Comparison of ENCODE assay signal across 9 mouse cellular contexts in the genomic region with DNA sequence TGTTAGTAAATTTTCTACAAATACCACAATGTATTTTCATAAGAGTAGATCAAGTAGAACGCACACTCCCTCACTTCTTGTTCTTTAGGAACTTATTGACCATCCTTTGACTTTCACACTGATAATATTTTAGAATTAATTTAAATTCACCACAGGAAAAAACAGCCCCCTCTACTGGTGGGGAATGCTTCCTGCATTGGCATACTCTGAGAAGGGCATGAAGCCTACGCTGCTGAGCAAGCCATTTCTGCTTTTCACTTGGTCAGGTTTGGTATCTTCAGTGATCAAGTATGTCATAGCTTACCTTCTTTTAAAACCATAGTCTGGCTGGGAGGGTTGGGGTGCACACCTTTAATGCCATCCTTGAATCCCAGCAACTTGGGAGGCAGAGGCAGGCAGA. TPM values are rescaled to one million over a fixed set of nuclear protein-coding genes. Genes with fewer than 3 reads are reported as not detected.
A peak's percentile ranks its signal among the peaks of the same experiment; 100 is the strongest.
DNase-seq lines count a peak whose midpoint lies in the region; ATAC-seq and TF ChIP-seq lines count a peak whose summit lies in the region.
"Had no signal": no experiment of that assay in that cellular context is flagged by ENCODE, and none has a peak within 500 bp of the region (broad histone marks: within the 10 kb centered on the region; RNA-seq: fewer than 3 reads in every experiment).

No protein-coding gene starts in this region.

- WGBS in hindbrain, postnatal 0 days: 94% methylated on average over 2 of the region's 2 CpGs
- 94% methylated on average over 2 of the region's 2 CpGs for WGBS in hindbrain, embryonic 14.5 days
- WGBS in stomach, postnatal 0 days: 92% methylated on average over 2 of the region's 2 CpGs
- 91% methylated on average over 2 of the region's 2 CpGs for WGBS in forebrain, embryonic 16.5 days

- peaks cover 7% of the 10 kb centered on the region for H3K4me1 ChIP-seq in hindbrain, postnatal 0 days (ENCODE audit: insufficient read depth, low read length)
- H3K4me1 ChIP-seq in hindbrain, embryonic 14.5 days (replicated peaks; ENCODE audit: control insufficient read depth, insufficient read depth, low read length): peaks cover 31% of the 10 kb centered on the region
- H3K4me1 ChIP-seq in bone marrow macrophage, adult 2 months (ENCODE audit: control insufficient read depth, insufficient read depth, low read length): peaks cover 14% of the 10 kb centered on the region
- H3K4me1 ChIP-seq in stomach, postnatal 0 days (replicated peaks; ENCODE audit: control insufficient read depth, insufficient read depth): no peaks in the 10 kb centered on the region
- peaks cover 12% of the 10 kb centered on the region for H3K4me1 ChIP-seq in forebrain, embryonic 16.5 days (replicated peaks; ENCODE audit: control insufficient read depth, insufficient read depth, low read length)

- no peak for DNase-seq in hindbrain, postnatal 0 days (ENCODE audit: low spot score)
- DNase-seq in hindbrain, embryonic 14.5 days (ENCODE audit: low spot score): no peak
- peak; percentile 8 for DNase-seq in thymus, postnatal 14 days
- no peak for DNase-seq in thymus, postnatal 10 days (ENCODE audit: low spot score in 2 of 2)
- no peak for DNase-seq in stomach, postnatal 0 days (ENCODE audit: low spot score)
- DNase-seq: midbrain, embryonic 14.5 days had no signal

- H3K4me2 ChIP-seq in hindbrain, postnatal 0 days (ENCODE audit: low read depth, low read length): no peak overlapping the region
- no peak overlapping the region for H3K4me2 ChIP-seq in hindbrain, embryonic 14.5 days (replicated peaks)
- H3K4me2 ChIP-seq in stomach, postnatal 0 days (replicated peaks; ENCODE audit: low read depth): no peak overlapping the region
- no peak overlapping the region for H3K4me2 ChIP-seq in forebrain, embryonic 16.5 days (ENCODE audit: low read length)

- TF ChIP-seq EP300 in stomach, postnatal 0 days (optimal IDR thresholded peaks at IDR 0.05): no peak

- no peaks in the 10 kb centered on the region for H3K27me3 ChIP-seq in hindbrain, postnatal 0 days (ENCODE audit: insufficient read depth, low read length)
- no peaks in the 10 kb centered on the region for H3K27me3 ChIP-seq in hindbrain, embryonic 14.5 days (ENCODE audit: control insufficient read depth, insufficient read depth, low read length)
- H3K27me3 ChIP-seq in stomach, postnatal 0 days (ENCODE audit: control insufficient read depth, insufficient read depth, low read length): no peaks in the 10 kb centered on the region
- no peaks in the 10 kb centered on the region for H3K27me3 ChIP-seq in forebrain, embryonic 16.5 days (replicated peaks; ENCODE audit: control insufficient read depth, insufficient read depth, low read length)

- H3K36me3 ChIP-seq in hindbrain, postnatal 0 days (ENCODE audit: insufficient read depth, low read length): no peaks in the 10 kb centered on the region
- H3K36me3 ChIP-seq in hindbrain, embryonic 14.5 days (replicated peaks; ENCODE audit: control insufficient read depth, insufficient read depth): no peaks in the 10 kb centered on the region
- no peaks in the 10 kb centered on the region for H3K36me3 ChIP-seq in stomach, postnatal 0 days (ENCODE audit: control insufficient read depth, insufficient read depth, low read length)
- H3K36me3 ChIP-seq in forebrain, embryonic 16.5 days (ENCODE audit: control insufficient read depth, insufficient read depth): no peaks in the 10 kb centered on the region

- H3K4me3 ChIP-seq in hindbrain, postnatal 0 days (ENCODE audit: low read length): no peak overlapping the region
- no peak overlapping the region for H3K4me3 ChIP-seq in hindbrain, embryonic 14.5 days (replicated peaks; ENCODE audit: low read length)
- no peak overlapping the region for H3K4me3 ChIP-seq in bone marrow macrophage, adult 2 months (ENCODE audit: insufficient read depth, low read length)
- H3K4me3 ChIP-seq in stomach, postnatal 0 days (ENCODE audit: low read depth, low read length): no peak overlapping the region
- H3K4me3 ChIP-seq in forebrain, embryonic 16.5 days (replicated peaks; ENCODE audit: low read length): no peak overlapping the region

- H3K9me3 ChIP-seq in hindbrain, postnatal 0 days (ENCODE audit: low read length): no peaks in the 10 kb centered on the region
- no peaks in the 10 kb centered on the region for H3K9me3 ChIP-seq in hindbrain, embryonic 14.5 days (ENCODE audit: control insufficient read depth, low read length)
- no peaks in the 10 kb centered on the region for H3K9me3 ChIP-seq in stomach, postnatal 0 days (ENCODE audit: control insufficient read depth, low read length)
- no peaks in the 10 kb centered on the region for H3K9me3 ChIP-seq in forebrain, embryonic 16.5 days (ENCODE audit: control insufficient read depth, low read length)

- ATAC-seq in hindbrain, postnatal 0 days: no peak
- ATAC-seq in hindbrain, embryonic 14.5 days (ENCODE audit: low FRiP score): no peak
- ATAC-seq in stomach, postnatal 0 days (ENCODE audit: low FRiP score, low TSS enrichment): no peak
- no peak for ATAC-seq in erythroid progenitor cell, adult 5-6 weeks (replicated peaks; ENCODE audit: low FRiP score, poor library complexity, severe bottlenecking)
- ATAC-seq in forebrain, embryonic 16.5 days: no peak

- H3K27ac ChIP-seq in hindbrain, postnatal 0 days: no peak overlapping the region
- H3K27ac ChIP-seq in hindbrain, embryonic 14.5 days: no peak overlapping the region
- no peak overlapping the region for H3K27ac ChIP-seq in bone marrow macrophage, adult 2 months (ENCODE audit: insufficient read depth, low read depth, low read length)
- H3K27ac ChIP-seq in stomach, postnatal 0 days (replicated peaks): no peak overlapping the region
- H3K27ac ChIP-seq in forebrain, embryonic 16.5 days (ENCODE audit: low read length): no peak overlapping the region

- H3K9ac ChIP-seq in hindbrain, postnatal 0 days (replicated peaks; ENCODE audit: low read length): no peak overlapping the region
- H3K9ac ChIP-seq in hindbrain, embryonic 14.5 days: no peak overlapping the region
- no peak overlapping the region for H3K9ac ChIP-seq in stomach, postnatal 0 days (ENCODE audit: low read length)
- H3K9ac ChIP-seq in forebrain, embryonic 16.5 days (replicated peaks; ENCODE audit: low read depth, low read length): no peak overlapping the region

- no peak for TF ChIP-seq POLR2A in bone marrow macrophage, adult 2 months (IDR thresholded peaks at IDR 0.05; ENCODE audit: borderline replicate concordance, low read depth, low read length)

- peak; percentile 53 for TF ChIP-seq CTCF in hindbrain, postnatal 0 days (IDR thresholded peaks at IDR 0.05; ENCODE audit: low read depth)
- peak; percentile 46; the same call in 1 of the 2 replicates for TF ChIP-seq CTCF in bone marrow macrophage, adult 2 months (IDR thresholded peaks at IDR 0.05; ENCODE audit: low read depth, low read length)
- peak; percentile 70 for TF ChIP-seq CTCF in stomach, postnatal 0 days (IDR thresholded peaks at IDR 0.05; ENCODE audit: low read depth)

RNA-seq across cellular contexts. Expression of gene Gm10645, which starts 3.7 kb away (rescaled TPM):
- total RNA-seq in hindbrain, postnatal 0 days (2014; rRNA removed): 1.2 and 4.2 TPM in 2 replicates
- 10.0 and 11.6 TPM in 2 replicates for polyA plus RNA-seq in hindbrain, postnatal 0 days (2015; fragmentation: Nextera tagmentation; extraction: Ambion mirVana)
- 10.3 and 12.9 TPM in 2 replicates for polyA plus RNA-seq in hindbrain, embryonic 14.5 days (2014; fragmentation: Nextera tagmentation; extraction: Ambion mirVana)
- polyA plus RNA-seq in bone marrow macrophage, adult 2 months (2012; ENCODE audit: insufficient read depth, insufficient read length, missing spikeins): 0.68 and 1.2 TPM in 2 replicates
- 3.3 TPM in 2 replicates for polyA plus RNA-seq in stomach, postnatal 0 days (2015; fragmentation: Nextera tagmentation; extraction: Ambion mirVana)
- not detected in 2 replicates for total RNA-seq in erythroid progenitor cell, adult 5-6 weeks (2015; ENCODE audit: low replicate concordance)
- total RNA-seq in erythroid progenitor cell, adult 5-6 weeks (2017; ENCODE audit: low replicate concordance): not detected in 2 replicates
- 5.4 and 8.0 TPM in 2 replicates for polyA plus RNA-seq in forebrain, embryonic 16.5 days (2015; fragmentation: Nextera tagmentation; extraction: Ambion mirVana)

RNA-seq across cellular contexts. Expression of gene Tbc1d9, which starts 4.6 kb away (rescaled TPM):
- 123 and 128 TPM in 2 replicates for total RNA-seq in hindbrain, postnatal 0 days (2014; rRNA removed)
- 16.4 and 16.8 TPM in 2 replicates for polyA plus RNA-seq in hindbrain, postnatal 0 days (2015; fragmentation: Nextera tagmentation; extraction: Ambion mirVana)
- 23.0 and 26.3 TPM in 2 replicates for polyA plus RNA-seq in hindbrain, embryonic 14.5 days (2014; fragmentation: Nextera tagmentation; extraction: Ambion mirVana)
- 24.3 and 27.9 TPM in 2 replicates for polyA plus RNA-seq in bone marrow macrophage, adult 2 months (2012; ENCODE audit: insufficient read depth, insufficient read length, missing spikeins)
- polyA plus RNA-seq in stomach, postnatal 0 days (2015; fragmentation: Nextera tagmentation; extraction: Ambion mirVana): 2.6 and 3.2 TPM in 2 replicates
- 1.4 and 4.2 TPM in 2 replicates for total RNA-seq in erythroid progenitor cell, adult 5-6 weeks (2015; ENCODE audit: low replicate concordance)
- 3.1 and 8.3 TPM in 2 replicates for total RNA-seq in erythroid progenitor cell, adult 5-6 weeks (2017; ENCODE audit: low replicate concordance)
- 14.4 and 15.1 TPM in 2 replicates for polyA plus RNA-seq in forebrain, embryonic 16.5 days (2015; fragmentation: Nextera tagmentation; extraction: Ambion mirVana)
